Mouse (Mus musculus): ENCODE measurements around the gene Pskh1. TPM values are rescaled to one million over a fixed set of nuclear protein-coding genes. Genes with fewer than 3 reads are reported as not detected.
A peak's percentile ranks its signal among the peaks of the same experiment; 100 is the strongest.

Pskh1 gene
- polyA plus RNA-seq, 1 experiment from 2014 or later, result 18.3 TPM

DNA sequence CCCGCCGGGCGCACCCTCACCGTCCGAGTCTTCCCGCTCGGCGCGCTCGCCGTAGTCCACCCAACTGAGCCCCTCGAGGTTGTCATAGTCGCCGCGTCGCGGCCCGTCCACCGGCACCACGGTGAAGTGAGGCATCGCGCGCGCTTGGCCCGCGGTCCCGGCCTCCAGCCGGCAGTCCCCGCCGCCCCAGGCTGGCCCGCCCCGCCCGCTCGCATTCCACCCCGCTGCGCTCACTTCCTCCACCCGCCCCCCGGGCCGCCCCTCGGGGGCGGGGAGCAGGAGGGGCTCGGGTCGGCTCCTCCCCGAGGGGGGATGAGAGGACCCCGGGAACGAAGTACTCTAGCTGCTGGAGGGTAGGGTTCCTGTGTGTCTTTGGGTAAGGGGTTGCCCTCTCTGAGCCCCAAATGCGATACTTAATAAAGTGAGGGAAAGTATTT, 65.7 kb downstream of the Pskh1 start, which contains the start of gene Slc12a4:
Gene Slc12a4, minus strand, starts transcription at position 193 of the 437 bp plus-strand sequence.
- H3K9ac ChIP-seq, result peak within 1 kb of the TSS; percentile 61
- H3K27ac ChIP-seq, result no peak within 1 kb of the TSS
- H3K4me1 ChIP-seq, result peaks cover 22% of the 10 kb centered on the region
- peak; percentile 87 for ATAC-seq (ENCODE audit: low FRiP score)
- peak within 1 kb of the TSS; percentile 59 for H3K4me3 ChIP-seq (replicated peaks)
- peak within 1 kb of the TSS; percentile 76 for H3K4me2 ChIP-seq
- under 1% methylated on average over 46 of the region's 47 CpGs for WGBS
- H3K27me3 ChIP-seq, result peaks cover 47% of the 10 kb centered on the region
- no peaks in the 10 kb centered on the region for H3K36me3 ChIP-seq (replicated peaks)
- H3K9me3 ChIP-seq, result no peaks in the 10 kb centered on the region

DNA sequence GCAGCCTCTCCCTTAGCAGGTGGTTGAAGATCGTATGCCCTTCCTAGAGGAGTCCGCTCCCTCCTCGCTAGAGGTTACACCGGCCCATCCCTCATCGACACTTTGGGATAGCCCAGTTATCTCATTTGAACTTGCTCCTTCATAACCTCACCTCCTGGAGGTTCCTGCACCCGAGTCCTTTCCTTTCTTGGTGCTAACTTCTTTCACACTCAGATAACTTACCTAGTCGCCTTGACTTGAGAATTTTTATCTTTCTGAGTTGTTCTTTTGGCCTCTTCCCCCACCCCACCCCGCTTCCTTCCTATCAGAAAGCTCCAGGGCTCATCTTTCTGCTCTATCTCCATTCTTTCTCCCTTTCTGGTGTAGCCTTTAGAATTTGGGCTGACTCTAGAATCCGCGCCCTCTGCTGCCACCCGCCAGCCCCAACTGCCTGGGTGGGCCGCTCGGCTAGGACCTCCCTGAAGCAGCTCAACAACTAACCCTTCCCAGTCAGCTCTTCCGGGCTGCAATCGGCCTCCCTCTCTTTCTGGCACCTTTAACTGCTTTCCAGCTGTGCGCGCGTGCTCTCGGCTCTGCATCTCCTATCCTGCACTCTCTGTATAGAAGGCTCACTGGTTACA, 66.6 kb downstream of the Pskh1 start:
- Histone ChIP-seq H3K27ac (no peak overlapping the region), H3K4me3 (replicated peaks) (no peak overlapping the region), H3K4me2 (peak overlapping the region; percentile 76), H3K9ac (no peak overlapping the region), H3K27me3 (peaks cover 47% of the 10 kb centered on the region), H3K4me1 (peaks cover 22% of the 10 kb centered on the region), H3K36me3 (replicated peaks) (no peaks in the 10 kb centered on the region), H3K9me3 (no peaks in the 10 kb centered on the region)
- ATAC-seq (ENCODE audit: low FRiP score), result no peak
- 5% methylated on average over 19 of the region's 19 CpGs for WGBS

DNA sequence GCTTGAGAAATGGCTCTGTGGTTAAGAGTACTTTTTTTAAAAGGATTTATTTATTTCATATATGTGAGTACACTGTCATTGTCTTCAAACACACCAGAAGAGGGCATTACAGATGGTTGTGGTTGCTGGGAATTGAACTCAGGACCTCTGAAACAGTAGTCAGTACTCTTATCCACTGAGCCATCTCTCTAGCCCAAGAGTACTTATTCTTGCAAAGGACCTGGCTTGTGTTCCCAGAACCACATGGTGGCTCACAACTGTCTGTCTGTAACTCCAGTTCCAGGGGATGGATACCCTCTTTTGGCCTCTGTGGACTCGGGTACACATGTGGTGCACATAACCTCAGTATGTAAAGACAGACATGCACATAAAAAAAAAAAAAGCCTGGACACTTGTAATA, 69.1 kb downstream of the Pskh1 start:
- no peak overlapping the region for H3K4me2 ChIP-seq
- no peaks in the 10 kb centered on the region for H3K9me3 ChIP-seq
- H3K27ac ChIP-seq, result no peak overlapping the region
- peaks cover 38% of the 10 kb centered on the region for H3K27me3 ChIP-seq
- peaks cover 22% of the 10 kb centered on the region for H3K4me1 ChIP-seq
- no peak overlapping the region for H3K9ac ChIP-seq
- no peak overlapping the region for H3K4me3 ChIP-seq (replicated peaks)
- 76% methylated on average over 1 of the region's 1 CpGs for WGBS
- no peaks in the 10 kb centered on the region for H3K36me3 ChIP-seq (replicated peaks)
- ATAC-seq (ENCODE audit: low FRiP score), result no peak

DNA sequence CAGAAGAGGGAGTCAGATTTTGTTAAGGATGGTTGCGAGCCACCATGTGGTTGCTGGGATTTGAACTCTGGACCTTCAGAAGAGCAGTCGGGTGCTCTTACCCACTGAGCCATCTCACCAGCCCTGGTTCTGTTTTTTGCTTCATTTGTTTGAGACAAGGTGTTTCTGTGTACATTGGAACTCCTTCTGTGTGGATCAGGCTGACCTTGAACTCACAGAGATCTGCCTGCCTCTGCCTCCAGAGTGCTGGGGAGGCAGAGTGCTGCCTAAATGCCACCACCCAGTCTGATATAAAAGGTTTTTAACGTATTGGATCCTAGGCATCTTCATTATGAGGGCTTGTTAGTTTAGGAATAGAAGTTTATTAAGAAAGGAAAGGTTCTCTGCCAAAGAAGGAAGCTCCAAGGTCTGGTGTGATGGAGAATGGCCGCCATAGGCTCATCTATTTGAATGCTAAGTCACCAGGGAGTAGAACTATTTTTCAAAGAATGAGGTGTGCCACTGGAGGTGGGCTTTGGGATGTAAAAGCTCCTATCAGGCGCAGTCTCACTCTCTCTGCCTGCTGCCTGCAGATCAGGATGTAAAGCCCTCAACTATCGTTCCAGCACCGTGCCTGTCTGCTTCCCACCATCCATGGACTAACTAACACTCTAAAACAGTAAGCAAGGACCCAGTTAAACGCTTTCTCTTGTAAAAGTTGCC, 70.9 kb downstream of the Pskh1 start:
- Histone ChIP-seq H3K9me3 (no peaks in the 10 kb centered on the region), H3K4me1 (peaks cover 8% of the 10 kb centered on the region), H3K27ac (no peak overlapping the region), H3K27me3 (peaks cover 20% of the 10 kb centered on the region), H3K9ac (no peak overlapping the region), H3K36me3 (replicated peaks) (no peaks in the 10 kb centered on the region), H3K4me2 (no peak overlapping the region), H3K4me3 (replicated peaks) (no peak overlapping the region)
- no peak for ATAC-seq (ENCODE audit: low FRiP score)
- 71% methylated on average over 8 of the region's 8 CpGs for WGBS

DNA sequence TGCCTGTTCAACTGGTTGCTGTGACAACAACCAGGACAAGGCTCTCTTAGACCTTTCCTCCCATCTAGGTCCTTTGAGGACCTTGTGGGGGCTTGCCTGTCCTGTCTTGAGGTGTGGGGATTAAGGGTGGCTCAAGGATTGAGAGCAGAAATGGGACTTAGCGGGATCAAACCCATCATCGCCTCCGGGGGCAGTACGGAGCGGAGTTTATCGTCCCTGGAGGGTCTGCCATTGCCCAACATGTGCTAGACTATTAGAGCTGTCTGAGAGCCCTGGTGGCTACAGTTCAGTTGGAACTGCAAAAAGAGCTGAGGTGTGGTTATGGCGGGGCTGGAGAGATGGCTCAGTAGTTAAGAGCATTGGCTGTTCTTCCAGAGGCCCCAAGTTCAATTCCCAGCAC, 75.1 kb downstream of the Pskh1 start:
- no peak for ATAC-seq (ENCODE audit: low FRiP score)
- Histone ChIP-seq H3K27me3 (no peaks in the 10 kb centered on the region), H3K4me1 (no peaks in the 10 kb centered on the region), H3K4me3 (replicated peaks) (no peak overlapping the region), H3K9me3 (no peaks in the 10 kb centered on the region), H3K4me2 (no peak overlapping the region), H3K27ac (no peak overlapping the region), H3K9ac (no peak overlapping the region), H3K36me3 (replicated peaks) (no peaks in the 10 kb centered on the region)
- 51% methylated on average over 7 of the region's 7 CpGs for WGBS

DNA sequence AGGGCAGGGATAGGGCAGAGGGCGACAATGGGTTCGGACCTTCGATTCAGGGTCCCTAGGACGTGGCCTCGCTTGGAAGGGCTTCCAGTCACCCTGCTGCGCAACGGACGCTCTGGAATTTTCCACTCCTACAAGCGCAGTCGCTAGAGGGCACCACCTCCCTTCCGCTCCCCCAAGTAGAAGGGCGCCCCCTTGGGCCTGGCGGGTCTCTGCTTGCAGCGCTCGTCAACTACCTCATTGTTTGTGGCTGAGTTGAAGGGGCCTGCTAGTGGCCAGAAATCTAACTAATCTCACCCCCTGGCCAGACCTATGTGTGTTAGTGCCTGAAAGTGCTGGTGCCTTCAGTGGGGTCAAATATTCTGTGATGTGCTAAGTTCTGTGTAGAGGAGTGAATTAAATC, 79.1 kb downstream of the Pskh1 start, which contains the start of gene Dpep3:
Gene Dpep3, minus strand, starts transcription at position 105 of the 400 bp plus-strand sequence.
- no peak for ATAC-seq (ENCODE audit: low FRiP score)
- H3K9ac ChIP-seq, result no peak within 1 kb of the TSS
- H3K27ac ChIP-seq, result no peak within 1 kb of the TSS
- no peaks in the 10 kb centered on the region for H3K36me3 ChIP-seq (replicated peaks)
- H3K4me1 ChIP-seq, result no peaks in the 10 kb centered on the region
- H3K9me3 ChIP-seq, result no peaks in the 10 kb centered on the region
- no peaks in the 10 kb centered on the region for H3K27me3 ChIP-seq
- no peak within 1 kb of the TSS for H3K4me2 ChIP-seq
- H3K4me3 ChIP-seq (replicated peaks), result no peak within 1 kb of the TSS
- 92% methylated on average over 15 of the region's 15 CpGs for WGBS

DNA sequence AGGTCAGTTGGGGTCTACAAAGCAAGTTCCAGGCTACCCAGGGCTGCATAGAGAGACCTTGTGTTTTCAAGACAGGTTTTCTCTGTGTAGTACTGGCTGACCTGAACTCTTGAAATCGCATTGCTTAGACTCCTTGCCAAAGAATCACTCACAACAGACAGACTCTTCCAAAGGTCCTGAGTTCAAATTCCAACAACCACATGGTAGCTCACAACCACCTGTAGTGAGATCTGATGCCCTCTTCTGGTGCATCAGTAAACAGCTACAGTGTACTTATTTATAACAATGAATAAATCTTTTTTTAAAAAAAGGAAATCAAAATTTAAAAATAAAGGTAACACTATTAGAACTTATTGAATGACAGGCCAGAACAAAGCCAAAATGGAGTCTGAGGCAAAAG, 80.9 kb downstream of the Pskh1 start:
- no peaks in the 10 kb centered on the region for H3K9me3 ChIP-seq

More for the DNA sequence above, 80.9 kb downstream of the Pskh1 start:
- Histone ChIP-seq H3K4me1 (no peaks in the 10 kb centered on the region), H3K36me3 (replicated peaks) (no peaks in the 10 kb centered on the region), H3K27me3 (no peaks in the 10 kb centered on the region), H3K27ac (no peak overlapping the region), H3K4me2 (no peak overlapping the region), H3K9ac (no peak overlapping the region), H3K4me3 (replicated peaks) (no peak overlapping the region)
- 100% methylated on average over 1 of the region's 1 CpGs for WGBS
- no peak for ATAC-seq (ENCODE audit: low FRiP score)

Small RNA genes within 50 kb of the gene (microRNA-seq; reads per million reads assigned to microRNA genes)
- not detected for gene Mir7074

Other genes with a start within 250 kb of the Pskh1 start
- 4.9 and 5.2 TPM in 2 replicates for gene Carmil2, start 214.2 kb upstream of the Pskh1 start, polyA plus RNA-seq (2016; fragmentation: Nextera tagmentation; extraction: Ambion mirVana)
- 83.0 and 88.7 TPM in 2 replicates for gene Acd, start 199.3 kb upstream of the Pskh1 start, polyA plus RNA-seq (2016; fragmentation: Nextera tagmentation; extraction: Ambion mirVana)
- gene Pard6a, start 199.3 kb upstream of the Pskh1 start, polyA plus RNA-seq (2016; fragmentation: Nextera tagmentation; extraction: Ambion mirVana), result 28.9 and 32.5 TPM in 2 replicates
- gene 4933405L10Rik, start 192.8 kb upstream of the Pskh1 start, polyA plus RNA-seq (2016; fragmentation: Nextera tagmentation; extraction: Ambion mirVana), result 0.27 and 0.32 TPM in 2 replicates
- 35.7 and 37.0 TPM in 2 replicates for gene Enkd1, start 192.2 kb upstream of the Pskh1 start, polyA plus RNA-seq (2016; fragmentation: Nextera tagmentation; extraction: Ambion mirVana)
- 57.1 and 57.4 TPM in 2 replicates for gene Gfod2, start 141.8 kb upstream of the Pskh1 start, polyA plus RNA-seq (2016; fragmentation: Nextera tagmentation; extraction: Ambion mirVana)
- 14.5 and 14.6 TPM in 2 replicates for gene Ranbp10, start 73.1 kb upstream of the Pskh1 start, polyA plus RNA-seq (2016; fragmentation: Nextera tagmentation; extraction: Ambion mirVana)
- gene Tsnaxip1, start 72.7 kb upstream of the Pskh1 start, polyA plus RNA-seq (2016; fragmentation: Nextera tagmentation; extraction: Ambion mirVana), result 0.12 and 0.51 TPM in 2 replicates
- 67.1 and 70.7 TPM in 2 replicates for gene Cenpt, start 47.2 kb upstream of the Pskh1 start, polyA plus RNA-seq (2016; fragmentation: Nextera tagmentation; extraction: Ambion mirVana)
- gene Thap11, start 45.3 kb upstream of the Pskh1 start, polyA plus RNA-seq (2016; fragmentation: Nextera tagmentation; extraction: Ambion mirVana), result 80.4 and 81.9 TPM in 2 replicates
- 275 and 317 TPM in 2 replicates for gene Nutf2, start 39.9 kb upstream of the Pskh1 start, polyA plus RNA-seq (2016; fragmentation: Nextera tagmentation; extraction: Ambion mirVana)
- gene Edc4, start 19.6 kb upstream of the Pskh1 start, polyA plus RNA-seq (2016; fragmentation: Nextera tagmentation; extraction: Ambion mirVana), result 67.4 and 72.2 TPM in 2 replicates
- gene Nrn1l, start 6.9 kb upstream of the Pskh1 start, polyA plus RNA-seq (2016; fragmentation: Nextera tagmentation; extraction: Ambion mirVana), result 0.70 TPM in 1 of 2 replicates, not detected in the other
- gene Ctrl, start 33.4 kb downstream of the Pskh1 start, polyA plus RNA-seq (2016; fragmentation: Nextera tagmentation; extraction: Ambion mirVana), result 2.4 and 3.0 TPM in 2 replicates
- 18.9 and 22.8 TPM in 2 replicates for gene Psmb10, start 38.0 kb downstream of the Pskh1 start, polyA plus RNA-seq (2016; fragmentation: Nextera tagmentation; extraction: Ambion mirVana)
- gene Lcat, start 42.9 kb downstream of the Pskh1 start, polyA plus RNA-seq (2016; fragmentation: Nextera tagmentation; extraction: Ambion mirVana), result 0.54 and 0.56 TPM in 2 replicates
- 12.0 and 13.0 TPM in 2 replicates for gene Slc12a4, start 65.7 kb downstream of the Pskh1 start, polyA plus RNA-seq (2016; fragmentation: Nextera tagmentation; extraction: Ambion mirVana)
- gene Dpep3, start 79.0 kb downstream of the Pskh1 start, polyA plus RNA-seq (2016; fragmentation: Nextera tagmentation; extraction: Ambion mirVana), result not detected in 2 replicates
- gene Dus2, start 90.9 kb downstream of the Pskh1 start, polyA plus RNA-seq (2016; fragmentation: Nextera tagmentation; extraction: Ambion mirVana), result 15.4 and 18.4 TPM in 2 replicates
- not detected in 2 replicates for gene Dpep2nb, start 105.5 kb downstream of the Pskh1 start, polyA plus RNA-seq (2016; fragmentation: Nextera tagmentation; extraction: Ambion mirVana)
- 19.5 and 20.1 TPM in 2 replicates for gene Ddx28, start 111.4 kb downstream of the Pskh1 start, polyA plus RNA-seq (2016; fragmentation: Nextera tagmentation; extraction: Ambion mirVana)
- gene Nfatc3, start 158.4 kb downstream of the Pskh1 start, polyA plus RNA-seq (2016; fragmentation: Nextera tagmentation; extraction: Ambion mirVana), result 4.9 and 6.6 TPM in 2 replicates
- gene Esrp2, start 236.5 kb downstream of the Pskh1 start, polyA plus RNA-seq (2016; fragmentation: Nextera tagmentation; extraction: Ambion mirVana), result 1.9 TPM in 2 replicates
- gene Pla2g15, start 250.0 kb downstream of the Pskh1 start, polyA plus RNA-seq (2016; fragmentation: Nextera tagmentation; extraction: Ambion mirVana), result 13.8 and 15.8 TPM in 2 replicates